Mouse (Mus musculus) ES-Bruce4 (cell line): ENCODE data around the gene Mllt6.

ENCODE experiments used
- CTCF ChIP-seq: IDR thresholded peaks from one replicate; pipeline ENCODE4 v1.8.1; 2011; ENCODE audit warnings: low read depth, low read length
- POLR2A ChIP-seq: IDR thresholded peaks from one replicate; pipeline ENCODE4 v1.8.1; 2011; ENCODE audit warnings: low read length; ENCODE audit not compliant: insufficient read depth

- no peak for TF ChIP-seq POLR2A
- no peak for TF ChIP-seq CTCF
These were observed 5.8 kb upstream of the Mllt6 start for GRCm38 (mm10) chr11:97657184-97657945.
